Mouse (Mus musculus) brain, embryonic 14.5 days (tissue): ENCODE results near the gene Olfr15.

ENCODE experiments used
- CTCF ChIP-seq: fragments of 200-500 bp; IDR thresholded peaks from 2 replicates; pipeline ENCODE4 v1.5.1; 2012; ENCODE audit warnings: inconsistent platforms, mild to moderate bottlenecking, moderate library complexity, borderline replicate concordance; ENCODE audit not compliant: insufficient read depth, insufficient read length; ENCODE audit errors: extremely low read depth
- POLR2A ChIP-seq: fragments of 200-500 bp; IDR thresholded peaks from 2 replicates; pipeline ENCODE4 v1.6.1; 2012; ENCODE audit warnings: mild to moderate bottlenecking, inconsistent platforms, borderline replicate concordance; ENCODE audit not compliant: poor library complexity, insufficient read depth, insufficient read length, severe bottlenecking; ENCODE audit errors: extremely low read depth

- no peak for TF ChIP-seq CTCF
- TF ChIP-seq POLR2A: no peak
These were observed 951 bp upstream of the Olfr15 start for GRCm38 (mm10) chr16:3829727-3830126.
